Mouse (Mus musculus) T-cell, adult 2 months (primary cell): Measurements from ENCODE around the gene Rhof.

Experiments
- DNase-seq: peaks from one replicate; pipeline ENCODE4 v3.0.0; 2022; ENCODE audit warnings: low spot score

Gene Rhof

DNA sequence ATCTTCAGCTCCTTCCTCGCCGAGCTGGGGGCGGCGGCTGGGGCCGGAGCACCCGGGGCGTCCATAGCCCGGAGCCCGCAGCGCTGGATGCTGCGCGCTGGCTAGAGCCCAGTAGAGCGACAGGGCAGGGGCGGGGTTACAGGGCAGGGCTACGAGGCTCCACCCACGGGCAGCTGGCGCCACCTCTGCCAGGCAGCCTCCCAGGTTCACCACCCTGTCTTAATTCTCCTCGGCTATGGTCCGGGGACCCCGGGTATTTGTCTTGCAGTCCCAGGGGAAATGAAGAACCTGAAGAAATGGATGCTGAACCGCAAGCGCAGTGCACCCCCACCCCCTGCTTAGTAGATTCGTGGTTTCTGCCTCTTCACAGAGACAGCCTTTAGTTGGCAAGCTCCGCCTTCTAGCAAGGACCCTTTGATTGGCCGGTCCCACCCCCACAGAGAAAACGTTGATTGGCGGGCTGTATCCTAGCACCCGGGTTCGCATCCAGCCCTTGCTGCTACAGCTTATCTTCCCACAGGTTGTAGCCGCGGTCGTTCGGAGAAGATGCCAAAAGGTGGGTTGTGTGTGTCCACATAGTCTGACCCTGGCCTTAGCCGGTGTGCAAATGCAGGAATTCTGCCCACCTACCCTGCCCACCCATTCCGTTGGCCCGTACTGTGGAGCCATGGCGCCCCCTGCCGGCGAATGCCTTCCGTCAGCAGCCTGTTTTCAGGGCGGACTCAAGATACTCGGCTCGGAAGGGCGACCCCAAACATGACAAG is at the start of gene Rhof:
Gene Rhof (minus strand): TSS at position 385 of the 764 bp plus-strand sequence.
- DNase-seq, result peak; percentile 93

DNA sequence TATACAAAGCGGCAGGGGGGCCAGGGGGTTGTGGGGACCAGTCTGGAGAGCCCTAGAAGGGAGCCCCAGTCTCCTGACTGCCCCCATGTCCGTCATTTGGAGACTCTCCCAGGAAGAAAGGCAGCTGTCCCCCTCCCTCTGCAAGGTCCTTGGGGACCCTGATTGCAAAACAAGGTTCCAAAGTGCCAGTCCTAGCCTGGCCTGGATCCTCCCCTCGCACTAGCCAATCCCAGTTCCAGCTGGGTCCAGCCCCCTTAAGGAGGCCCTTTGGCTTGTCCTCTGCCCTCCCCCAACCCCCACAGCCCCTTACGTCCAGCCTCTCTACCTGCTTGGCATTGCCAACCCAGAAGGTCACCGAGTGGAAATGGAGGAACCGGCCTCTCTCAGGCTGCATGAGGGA is 49.0 kb upstream of the Rhof start:
- DNase-seq, result no peak

DNA sequence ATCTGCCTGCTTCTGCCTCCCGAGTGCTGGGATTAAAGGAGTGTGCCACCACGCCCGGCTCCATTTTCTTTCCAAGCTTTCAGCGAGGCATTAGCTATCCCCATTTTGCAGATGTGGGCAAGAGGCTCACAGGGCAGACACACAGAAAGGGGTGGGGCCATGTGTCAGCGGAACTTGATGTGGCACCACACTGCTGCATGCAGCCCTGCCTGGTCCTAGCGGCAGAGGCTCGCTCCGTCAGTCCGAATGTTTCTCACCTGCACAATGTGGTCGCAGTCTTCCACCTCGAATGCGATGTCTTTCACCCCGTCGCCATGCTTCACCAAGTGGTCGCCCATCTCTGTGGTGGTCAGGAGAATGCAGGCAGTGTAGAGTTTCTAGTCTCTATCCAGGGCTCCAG is 47.9 kb upstream of the Rhof start:
- no peak for DNase-seq

DNA sequence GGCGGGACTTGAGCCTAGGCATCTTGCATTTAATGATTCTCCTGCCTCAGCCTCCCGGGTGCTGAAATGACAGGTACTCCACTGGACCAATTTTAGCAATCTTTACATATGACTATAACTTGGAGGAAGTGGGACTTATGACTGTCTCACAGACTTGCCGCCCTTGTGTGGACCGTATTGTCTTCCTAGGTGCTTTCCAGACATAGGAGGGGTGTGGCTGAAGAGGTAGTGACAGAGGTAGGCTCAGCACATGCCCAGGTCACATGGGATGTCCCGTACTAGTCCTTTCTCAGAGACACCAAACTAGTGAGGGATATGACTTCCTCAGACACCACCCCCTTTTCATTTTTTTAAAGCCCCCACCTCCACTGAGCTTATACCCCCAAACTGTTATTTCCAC is 46.3 kb upstream of the Rhof start:
- DNase-seq, result no peak

DNA sequence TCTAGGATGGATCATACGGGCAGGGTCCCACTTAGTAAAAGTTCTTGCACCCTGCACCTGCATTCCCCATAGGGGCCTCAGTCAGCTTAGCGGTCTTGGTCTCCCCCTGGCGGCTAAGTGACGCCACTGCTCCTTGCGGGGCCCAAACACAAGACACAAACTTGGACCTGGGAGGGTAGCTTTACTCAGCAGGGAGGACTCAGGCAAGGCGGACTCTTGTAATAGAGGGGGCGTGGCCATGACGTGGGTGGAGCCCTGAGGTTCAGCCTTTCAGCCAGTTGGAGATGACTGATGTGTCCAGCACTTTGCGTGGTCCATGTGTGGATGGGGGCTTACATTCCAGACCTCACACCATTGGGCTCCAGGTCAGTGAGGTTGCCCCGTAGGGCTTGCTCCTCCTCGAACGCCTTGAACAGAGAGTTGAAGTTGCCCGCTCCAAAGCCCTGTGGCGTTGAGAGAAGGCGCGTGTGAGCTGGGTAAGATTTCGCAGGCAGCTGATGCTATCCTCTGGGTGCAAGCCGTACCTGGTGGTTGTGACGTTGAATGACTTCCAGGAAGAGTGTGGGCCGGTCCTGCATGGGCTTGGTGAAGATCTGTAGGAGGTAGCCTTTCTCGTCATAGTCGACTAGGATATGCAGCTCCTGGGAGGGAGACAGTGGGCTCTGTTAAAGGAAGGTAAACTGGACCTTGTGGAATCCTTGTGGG is 39.3 kb upstream of the Rhof start:
- DNase-seq, result peak; percentile 82

DNA sequence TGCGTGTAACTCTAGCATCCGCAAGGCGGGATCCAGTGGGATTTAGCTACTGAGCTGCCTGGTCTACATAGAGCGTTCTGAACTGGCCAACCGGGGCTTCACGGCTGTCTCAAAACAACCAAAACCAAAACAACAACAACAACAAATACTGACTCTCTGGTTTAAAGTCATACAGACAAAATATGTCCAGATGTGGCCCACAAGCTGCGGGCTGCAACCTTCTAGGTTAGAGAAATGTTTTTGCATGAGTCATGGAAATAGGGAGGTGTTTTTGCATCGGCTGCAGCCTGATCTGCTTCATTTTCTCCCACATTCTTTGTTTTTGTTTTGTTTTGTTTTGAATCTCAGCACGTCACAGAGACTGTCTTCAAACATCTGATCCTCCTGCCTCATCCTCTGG is 37.9 kb upstream of the Rhof start:
- no peak for DNase-seq

DNA sequence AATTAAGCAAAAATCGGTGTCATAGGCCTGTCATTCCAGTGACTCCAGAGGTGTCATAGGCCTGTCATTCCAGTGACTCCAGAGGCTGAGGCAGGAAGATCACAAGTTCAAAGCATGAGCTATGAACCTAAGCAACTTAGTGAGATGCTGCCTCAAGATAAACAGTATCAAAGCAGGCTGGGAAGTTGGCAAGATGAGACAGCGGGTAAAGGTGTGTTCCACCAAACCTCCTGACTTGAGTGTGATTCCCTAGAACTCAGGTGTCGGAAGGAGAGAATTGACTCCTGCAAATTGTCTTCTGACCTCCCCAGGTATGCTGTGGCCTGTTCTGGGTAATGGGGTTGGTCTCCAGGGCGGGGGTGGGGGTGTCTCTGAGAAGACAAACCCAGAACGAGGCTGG is 36.8 kb upstream of the Rhof start, which contains the start of gene Psmd9:
Gene Psmd9 (plus strand): TSS at position 130 of the 400 bp plus-strand sequence.
- DNase-seq, result no peak

DNA sequence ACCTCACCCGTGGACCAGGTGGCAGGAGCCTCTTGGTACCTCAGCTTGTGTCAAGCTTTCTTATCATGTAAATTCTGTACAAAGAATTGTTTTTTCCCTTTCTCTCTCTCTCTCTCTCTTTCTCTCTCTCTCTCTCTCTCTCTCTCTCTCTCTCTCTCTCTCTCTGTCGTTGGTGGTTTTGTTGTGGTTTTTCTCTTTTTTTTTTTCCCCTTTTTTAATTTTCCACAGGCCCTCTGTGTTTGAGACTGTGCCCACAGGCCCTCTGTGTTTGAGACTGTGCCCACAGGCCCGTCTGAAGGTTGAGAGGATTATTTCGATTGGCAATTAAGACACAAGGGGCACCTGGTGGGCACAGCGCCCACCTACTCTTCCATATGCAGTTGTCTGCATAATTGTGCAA is 35.1 kb upstream of the Rhof start:
- DNase-seq, result no peak

DNA sequence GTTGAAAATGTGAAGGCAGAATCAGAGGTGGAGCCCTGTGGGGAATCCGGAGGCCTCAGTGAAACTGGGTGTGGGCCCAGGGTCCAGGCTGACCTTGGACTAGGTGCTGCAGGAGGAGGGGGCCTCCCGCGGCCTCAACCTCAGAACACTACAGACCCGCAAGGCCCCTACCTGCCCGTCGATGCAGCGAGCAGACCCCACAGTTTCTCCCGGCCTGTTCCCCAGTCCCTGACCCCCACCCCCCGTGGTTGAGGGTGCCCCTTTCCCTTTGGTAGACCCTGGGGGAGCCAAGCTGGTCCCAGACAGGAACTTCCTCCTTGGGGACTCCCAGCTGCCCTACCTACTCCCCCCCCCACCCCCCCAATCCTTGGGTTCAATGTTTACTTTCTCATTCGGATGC is 33.9 kb upstream of the Rhof start:
- DNase-seq, result no peak

DNA sequence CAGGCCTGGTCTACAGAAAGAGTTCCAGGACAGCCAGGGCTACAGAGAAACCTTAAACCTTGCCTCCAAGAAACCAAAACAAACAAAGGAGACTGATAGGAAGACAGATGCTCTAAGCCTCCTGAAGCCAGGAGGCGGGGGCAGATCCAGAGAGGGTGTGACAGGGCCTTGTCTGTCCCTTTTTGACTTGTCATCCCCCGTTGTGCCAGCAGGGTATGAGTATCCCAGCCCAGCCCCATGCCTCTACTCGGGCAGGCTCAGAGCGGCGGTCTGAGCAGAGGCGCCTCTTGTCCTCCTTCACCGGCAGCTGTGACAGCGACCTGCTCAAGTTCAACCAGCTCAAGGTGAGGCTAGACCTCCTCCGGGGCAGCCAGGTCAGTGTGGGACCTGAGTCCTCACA is 30.4 kb upstream of the Rhof start:
- no peak for DNase-seq

DNA sequence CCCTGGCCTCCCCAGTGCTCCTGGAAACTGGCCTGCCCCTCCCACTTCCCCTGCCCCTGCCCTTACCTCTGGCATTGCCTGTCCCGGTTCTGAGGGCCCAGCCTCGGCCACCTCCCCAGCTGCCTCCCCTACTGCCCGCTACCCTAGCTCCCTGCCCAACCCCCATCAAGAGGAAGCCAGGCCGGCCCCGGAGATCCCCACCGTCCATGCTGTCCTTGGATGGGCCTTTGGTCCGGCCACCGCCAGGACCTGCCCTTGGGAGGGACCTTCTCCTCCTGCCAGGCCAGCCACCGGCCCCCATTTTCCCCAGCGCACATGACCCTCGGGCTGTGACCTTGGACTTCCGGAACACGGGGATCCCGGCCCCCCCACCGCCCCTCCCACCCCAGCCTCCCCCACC is 27.8 kb upstream of the Rhof start:
- DNase-seq, result no peak

DNA sequence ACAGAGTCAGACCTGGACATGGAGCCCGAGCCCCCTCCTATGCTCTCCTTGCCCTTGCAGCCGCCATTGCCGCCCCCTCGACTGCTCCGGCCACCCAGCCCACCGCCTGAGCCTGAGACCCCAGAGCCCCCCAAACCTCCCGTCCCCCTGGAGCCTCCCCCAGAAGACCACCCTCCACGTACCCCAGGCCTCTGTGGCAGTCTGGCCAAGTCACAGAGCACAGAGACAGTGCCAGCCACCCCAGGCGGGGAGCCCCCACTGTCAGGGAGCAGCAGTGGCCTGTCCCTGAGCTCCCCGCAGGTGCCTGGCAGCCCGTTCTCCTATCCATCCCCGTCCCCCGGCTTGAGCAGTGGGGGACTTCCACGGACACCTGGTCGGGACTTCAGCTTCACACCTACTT is 27.4 kb upstream of the Rhof start:
- DNase-seq, result no peak

DNA sequence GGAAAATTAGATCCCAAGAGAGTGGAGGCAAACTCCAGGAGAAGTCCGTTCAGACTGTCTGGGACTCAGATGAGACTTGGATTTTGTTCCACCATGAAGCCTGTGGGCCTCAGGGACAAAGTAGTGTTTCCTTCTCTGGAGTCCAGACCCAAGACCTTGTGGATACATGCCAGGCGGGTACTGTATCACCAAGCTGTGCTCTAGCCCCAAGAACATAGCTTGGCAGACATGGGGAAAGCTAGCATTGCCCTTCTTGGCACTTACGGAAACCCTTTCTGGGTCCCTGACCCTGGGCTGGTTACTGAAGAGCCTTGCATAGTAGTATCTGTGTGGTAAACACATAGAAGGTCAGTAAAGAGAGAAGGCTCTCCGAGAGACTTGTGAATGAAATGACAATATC is 27.0 kb upstream of the Rhof start:
- no peak for DNase-seq

DNA sequence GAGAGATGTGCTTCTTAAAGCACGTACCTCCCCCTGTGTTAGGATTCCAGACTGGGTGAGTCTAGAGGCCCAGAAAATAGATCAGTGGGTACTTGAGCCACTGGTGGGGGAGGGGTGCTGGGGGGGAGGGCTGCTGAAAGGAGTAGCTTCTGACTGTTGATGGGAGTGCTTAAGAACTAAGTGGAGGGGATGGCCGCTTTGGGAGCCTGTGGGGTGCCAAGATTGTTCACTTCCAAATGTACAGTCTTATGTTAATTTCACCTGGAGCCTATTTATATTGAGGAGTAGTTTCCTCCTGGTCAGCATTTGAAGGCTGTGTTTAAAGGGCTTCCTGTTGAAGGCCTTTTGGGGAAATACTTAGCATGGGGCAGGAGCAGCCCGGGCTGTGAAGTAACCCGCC is 25.5 kb upstream of the Rhof start:
- DNase-seq, result no peak

DNA sequence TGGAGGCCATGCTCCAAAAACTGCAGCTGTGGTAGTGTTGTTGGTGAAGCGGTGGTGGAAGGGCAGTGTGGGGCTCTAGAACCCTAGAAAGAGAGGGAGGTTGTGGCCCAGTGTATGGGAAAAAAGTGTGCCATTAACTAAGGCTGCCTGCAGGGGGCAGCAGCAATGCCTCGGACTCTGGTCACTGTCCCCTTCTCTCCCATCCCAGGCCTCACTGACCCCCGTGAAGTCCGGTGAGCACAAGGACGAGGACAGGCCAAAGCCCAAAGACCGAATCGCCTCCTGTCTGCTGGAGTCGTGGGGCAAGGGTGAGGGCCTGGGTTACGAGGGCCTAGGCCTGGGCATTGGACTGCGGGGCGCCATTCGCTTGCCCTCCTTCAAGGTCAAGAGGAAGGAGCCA is 24.3 kb upstream of the Rhof start:
- no peak for DNase-seq

DNA sequence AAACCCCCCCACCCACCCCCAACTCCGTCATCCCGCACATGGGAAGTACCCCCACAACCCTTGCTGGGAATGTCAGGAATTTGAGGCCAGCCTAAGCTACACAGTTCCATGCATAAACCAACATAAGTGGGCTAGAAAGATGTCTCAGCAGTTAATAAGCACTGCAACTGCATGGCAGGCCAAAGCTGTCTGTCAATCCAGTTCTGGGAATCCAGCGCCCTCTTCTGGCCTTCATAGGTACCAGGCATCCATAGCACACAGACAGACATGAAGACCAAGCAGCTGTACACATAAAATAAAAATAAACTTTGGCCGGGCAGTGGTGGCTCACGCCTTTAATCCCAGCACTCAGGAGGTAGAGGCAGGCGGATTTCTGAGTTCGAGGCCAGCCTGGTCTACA is 22.9 kb upstream of the Rhof start:
- DNase-seq, result peak; percentile 81

DNA sequence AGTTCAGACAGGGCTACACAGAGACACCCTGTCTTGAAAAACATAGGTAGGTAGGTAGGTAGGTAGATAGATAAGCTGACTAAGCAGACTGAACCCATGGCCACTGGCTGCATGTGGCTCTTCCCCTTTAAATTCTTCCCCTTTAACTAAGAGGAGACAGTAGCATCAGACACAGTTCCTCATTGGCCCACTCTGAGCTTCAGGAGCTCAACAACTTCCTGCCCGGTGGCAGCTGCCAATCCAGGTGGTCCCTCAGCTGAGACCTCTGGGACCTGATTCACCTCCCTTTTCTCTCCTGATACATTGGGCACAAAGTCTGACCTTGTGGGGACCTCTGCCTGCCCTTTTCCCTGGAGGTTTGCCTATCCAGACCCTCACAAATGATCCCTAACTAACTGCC is 20.4 kb upstream of the Rhof start:
- DNase-seq, result no peak

DNA sequence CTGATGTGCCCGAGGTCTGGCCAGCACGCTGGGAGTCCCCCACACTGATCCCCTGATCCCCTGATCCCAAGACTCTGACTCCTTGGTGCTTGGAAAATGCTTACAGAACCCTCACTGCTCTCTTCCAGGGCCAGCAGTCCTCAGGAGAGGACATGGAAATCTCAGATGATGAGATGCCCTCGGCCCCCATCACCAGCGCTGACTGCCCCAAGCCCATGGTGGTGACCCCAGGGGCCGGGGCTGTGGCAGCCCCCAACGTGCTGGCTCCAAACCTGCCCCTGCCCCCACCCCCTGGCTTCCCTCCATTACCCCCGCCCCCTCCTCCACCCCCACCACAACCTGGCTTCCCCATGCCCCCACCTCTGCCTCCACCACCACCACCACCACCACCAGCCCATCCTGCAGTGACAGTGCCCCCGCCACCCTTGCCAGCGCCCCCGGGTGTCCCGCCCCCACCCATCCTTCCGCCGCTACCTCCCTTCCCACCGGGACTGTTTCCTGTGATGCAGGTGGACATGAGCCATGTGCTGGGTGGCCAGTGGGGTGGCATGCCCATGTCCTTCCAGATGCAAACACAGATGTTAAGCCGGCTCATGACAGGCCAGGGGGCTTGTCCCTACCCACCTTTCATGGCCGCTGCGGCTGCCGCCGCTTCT is 19.3 kb upstream of the Rhof start:
- no peak for DNase-seq

DNA sequence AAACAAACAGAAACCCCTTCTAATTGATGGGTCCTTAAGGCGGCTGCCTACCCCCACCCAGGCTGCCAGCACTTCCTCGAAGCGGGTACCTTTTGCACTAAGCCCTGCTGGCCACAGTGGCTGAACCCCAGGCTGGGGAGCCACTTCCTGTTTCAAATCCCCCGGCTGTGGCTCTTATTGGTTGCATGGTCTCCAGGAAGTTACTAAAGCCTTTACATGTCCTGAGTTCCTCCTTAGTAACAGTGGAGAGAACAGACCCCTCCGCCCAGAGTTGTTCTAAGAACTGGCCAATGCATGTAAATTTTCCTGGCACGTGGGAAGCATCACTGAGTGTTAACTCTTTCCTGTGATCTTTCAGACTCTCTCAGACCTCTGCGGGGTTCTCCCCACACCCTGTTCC is 18.6 kb upstream of the Rhof start:
- peak; percentile 75 for DNase-seq

DNA sequence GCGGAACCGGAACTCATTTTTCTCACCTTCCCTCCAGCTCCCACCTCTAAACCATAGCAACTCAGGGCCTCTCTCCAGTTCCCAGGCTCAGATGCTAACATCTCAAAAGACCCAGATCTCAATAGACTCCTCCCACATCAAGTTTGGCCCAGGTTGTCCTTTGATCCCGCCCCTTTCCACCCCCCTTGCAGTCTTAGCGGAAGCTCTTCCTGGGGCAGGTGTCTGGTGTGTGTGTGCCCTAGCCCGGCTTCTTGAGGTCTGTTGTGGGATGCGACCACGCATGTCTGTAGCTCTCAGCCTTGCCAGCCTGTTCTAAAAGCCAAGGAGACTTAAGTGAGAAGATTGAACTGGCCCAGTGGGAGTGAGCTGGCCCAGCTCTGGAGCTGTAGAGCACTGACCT is 18.1 kb upstream of the Rhof start:
- peak; percentile 90 for DNase-seq

DNA sequence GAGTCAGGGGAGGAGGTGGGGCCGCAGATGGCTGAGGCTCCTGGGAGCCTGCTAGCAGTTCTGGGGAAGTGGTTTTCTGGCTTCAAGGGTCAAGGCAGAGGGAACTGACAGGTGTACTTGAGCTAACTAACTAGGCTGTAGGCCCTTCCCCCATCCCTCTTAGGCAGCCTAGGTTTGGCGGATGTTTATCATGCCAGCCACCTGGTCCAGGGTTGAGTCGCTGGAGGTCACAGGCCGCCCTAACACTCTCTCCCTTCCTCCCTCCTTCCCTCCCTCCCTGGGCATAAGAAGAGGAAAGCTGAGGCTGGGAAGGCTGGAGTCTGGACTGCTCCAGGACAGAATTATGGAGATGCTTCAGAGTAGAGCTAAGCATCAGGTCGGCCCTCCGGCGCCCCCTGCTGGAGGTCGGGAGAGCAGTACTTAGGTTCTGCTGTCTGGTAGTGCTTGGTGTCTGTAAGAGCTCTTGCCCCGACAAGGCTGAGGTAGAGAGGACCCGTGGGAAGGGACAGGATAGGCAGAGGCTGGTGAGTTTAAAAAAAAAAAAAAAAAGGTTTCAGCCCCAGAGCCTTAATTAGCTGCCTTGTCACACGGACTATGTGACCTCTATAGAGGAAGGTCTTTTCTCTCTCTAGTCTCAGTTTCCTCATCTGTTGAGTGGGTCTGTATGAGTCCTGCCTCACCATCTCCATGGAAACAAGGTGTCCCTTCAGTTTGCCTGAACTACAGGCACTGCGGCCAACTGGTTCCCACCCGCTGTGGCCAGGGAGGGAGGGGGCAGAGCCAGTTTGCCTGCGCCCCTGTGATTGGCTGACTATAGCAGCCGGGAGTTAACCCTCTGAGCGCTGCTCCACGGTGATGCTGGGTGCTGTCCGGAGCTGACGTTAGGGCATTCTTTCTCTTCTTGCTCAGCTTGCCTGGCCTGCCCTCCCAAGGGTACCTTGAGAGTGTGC is 17.2 kb upstream of the Rhof start:
- DNase-seq, result peak; percentile 90

DNA sequence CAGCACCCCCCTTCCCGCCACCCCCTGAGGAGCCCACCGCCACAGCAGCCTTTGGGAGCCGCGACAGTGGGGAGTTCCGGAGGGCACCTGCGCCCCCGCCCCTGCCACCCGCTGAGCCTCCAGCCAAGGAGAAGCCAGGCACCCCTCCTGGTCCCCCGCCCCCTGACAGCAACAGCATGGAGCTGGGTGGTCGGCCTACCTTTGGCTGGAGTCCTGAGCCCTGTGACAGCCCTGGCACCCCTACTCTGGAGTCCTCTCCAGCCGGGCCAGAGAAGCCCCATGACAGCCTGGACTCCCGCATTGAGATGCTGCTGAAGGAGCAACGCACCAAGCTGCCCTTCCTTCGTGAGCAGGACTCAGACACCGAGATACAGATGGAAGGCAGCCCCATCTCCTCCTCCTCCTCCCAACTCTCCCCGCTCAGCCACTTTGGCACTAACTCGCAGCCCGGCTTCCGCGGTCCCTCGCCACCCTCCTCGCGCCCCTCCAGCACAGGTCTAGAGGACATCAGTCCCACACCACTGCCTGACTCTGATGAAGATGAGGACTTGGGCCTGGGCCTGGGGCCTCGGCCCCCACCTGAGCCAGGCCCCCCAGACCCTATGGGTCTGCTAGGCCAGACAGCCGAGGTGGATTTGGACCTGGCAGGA is 15.7 kb upstream of the Rhof start:
- no peak for DNase-seq
